Mouse (Mus musculus): ENCODE results near the gene Abca17.

- no peak for TF ChIP-seq POLR2A (IDR thresholded peaks at IDR 0.05; ENCODE audit: low read depth, low read length)
- no peak for TF ChIP-seq CTCF (IDR thresholded peaks at IDR 0.05; ENCODE audit: extremely low read depth, insufficient read length, insufficient replicate concordance, low read depth, low read length)
Measured at GRCm38 (mm10) chr17:24359903-24360302, 9.0 kb upstream of the Abca17 start.
